Mouse (Mus musculus): ENCODE measurements around the gene Gnmt. TPM values are rescaled to one million over a fixed set of nuclear protein-coding genes. Genes with fewer than 3 reads are reported as not detected.

Gnmt gene
- total RNA-seq, 2 experiments from 2014 or later = 0.32 to 0.93 TPM

GRCm38 (mm10) chr17:46704887-46705835 is 23.8 kb downstream of the Gnmt start, which contains the start of gene Ppp2r5d:
Gene Ppp2r5d, minus strand, starts transcription at chr17:46705111.
- intact Hi-C loops (cut with DNase I) = loop anchor here (10.0 kb wide), 1 partner anchor 150 kb away; the partner anchor contains the start of gene Srf
- DNase-seq = peak; percentile 98 to 99

GRCm38 (mm10) chr17:46703971-46704886 is 24.7 kb downstream of the Gnmt start:
- intact Hi-C loops (cut with DNase I) = loop anchor here (1.0 to 10.0 kb wide), 2 partner anchors 23 to 149 kb away; partner anchors contain the start of gene Srf
- no peak for DNase-seq

- no peak for DNase-seq
- intact Hi-C loops (cut with DNase I) = loop anchor here (10.0 kb wide), 1 partner anchor 148 kb away; the partner anchor contains the start of gene Srf
These were observed 26.5 kb downstream of the Gnmt start for GRCm38 (mm10) chr17:46702506-46702905.

- no peak for DNase-seq
- intact Hi-C loops (cut with DNase I) = loop anchor here (10.0 kb wide), 1 partner anchor 147 kb away; the partner anchor contains the start of gene Srf
These were observed 26.9 kb downstream of the Gnmt start for GRCm38 (mm10) chr17:46702100-46702499.

- DNase-seq = no peak
- intact Hi-C loops (cut with DNase I) = loop anchor here (10.0 kb wide), 1 partner anchor 147 kb away; the partner anchor contains the start of gene Srf
These were observed 27.5 kb downstream of the Gnmt start for GRCm38 (mm10) chr17:46701489-46701888.

GRCm38 (mm10) chr17:46699912-46700311 is 29.1 kb downstream of the Gnmt start:
- intact Hi-C loops (cut with DNase I) = loop anchor here (10.0 kb wide), 1 partner anchor 145 kb away; the partner anchor contains the start of gene Srf

GRCm38 (mm10) chr17:46699245-46699644 is 29.7 kb downstream of the Gnmt start:
- intact Hi-C loops (cut with DNase I) = no loop called here

More at GRCm38 (mm10) chr17:46699912-46700311, 29.1 kb downstream of the Gnmt start:
- DNase-seq = no peak

GRCm38 (mm10) chr17:46698515-46698914 is 30.5 kb downstream of the Gnmt start:
- no peak for DNase-seq
- intact Hi-C loops (cut with DNase I) = no loop called here

More at GRCm38 (mm10) chr17:46699245-46699644, 29.7 kb downstream of the Gnmt start:
- DNase-seq = no peak

- no peak for DNase-seq
- intact Hi-C loops (cut with DNase I) = no loop called here
These were observed 34.4 kb downstream of the Gnmt start for GRCm38 (mm10) chr17:46694517-46695063.

GRCm38 (mm10) chr17:46691390-46691789 is 37.6 kb downstream of the Gnmt start:
- DNase-seq = no peak
- intact Hi-C loops (cut with DNase I) = no loop called here

GRCm38 (mm10) chr17:46690665-46691064 is 38.3 kb downstream of the Gnmt start:
- intact Hi-C loops (cut with DNase I) = no loop called here
- DNase-seq = no peak

GRCm38 (mm10) chr17:46685913-46686312 is 43.1 kb downstream of the Gnmt start:
- intact Hi-C loops (cut with DNase I) = no loop called here

GRCm38 (mm10) chr17:46682654-46683389 is 46.1 kb downstream of the Gnmt start:
- intact Hi-C loops (cut with DNase I) = no loop called here

More at GRCm38 (mm10) chr17:46685913-46686312, 43.1 kb downstream of the Gnmt start:
- no peak for DNase-seq

GRCm38 (mm10) chr17:46681466-46682118 is 47.4 kb downstream of the Gnmt start:
- intact Hi-C loops (cut with DNase I) = loop anchor here (1.0 kb wide), 1 partner anchor 22 kb away; no protein-coding TSS in a partner anchor
- DNase-seq = peak in 1 of 2 experiments; percentile 40

More at GRCm38 (mm10) chr17:46682654-46683389, 46.1 kb downstream of the Gnmt start:
- no peak for DNase-seq

GRCm38 (mm10) chr17:46680760-46681373 is 48.1 kb downstream of the Gnmt start, which contains the start of gene Klhdc3:
Gene Klhdc3, minus strand, starts transcription at chr17:46680914.
- intact Hi-C loops (cut with DNase I) = loop anchor here (1.0 kb wide), 1 partner anchor 22 kb away; no protein-coding TSS in a partner anchor
- peak; percentile 97 for DNase-seq

- intact Hi-C loops (cut with DNase I) = no loop called here
These were observed 48.9 kb downstream of the Gnmt start for GRCm38 (mm10) chr17:46679843-46680759.

GRCm38 (mm10) chr17:46678911-46679310 is 50.1 kb downstream of the Gnmt start:
- intact Hi-C loops (cut with DNase I) = no loop called here
- peak; percentile 52 to 60 for DNase-seq

More at GRCm38 (mm10) chr17:46679843-46680759, 48.9 kb downstream of the Gnmt start:
- peak; percentile 67 to 68 for DNase-seq

All from heart, postnatal 10 days (tissue).